Mouse (Mus musculus) mouse embryonic stem cell (cell line): ENCODE results near the gene Nol10.

ENCODE experiments used
- in situ Hi-C, 2 experiments: fragments of 300-500 bp; cut with MboI; formaldehyde crosslinking; loops; 1 replicate in 1 of 2; 3 replicates in 1 of 2; pipeline ENCODE4 v1.14.3; 2019 to 2020; ENCODE audit warnings: low sequenced_read_pairs in 2 of 2, low pct_unique_long_range_greater_than_20kb in 1 of 2, mixed read lengths in 1 of 2; ENCODE audit not compliant: unreplicated experiment in 1 of 2

Gene Nol10

GRCm38 (mm10) chr12:17390510-17390909 lies 42.3 kb downstream of the Nol10 start:
- in situ Hi-C loops: no loop called here

GRCm38 (mm10) chr12:17393148-17393547 lies 44.9 kb downstream of the Nol10 start:
- in situ Hi-C loops: no loop called here

- in situ Hi-C loops: no loop called here
These were observed 48.9 kb downstream of the Nol10 start for GRCm38 (mm10) chr12:17397150-17397549.

- in situ Hi-C loops: no loop called here
These were observed 53.2 kb downstream of the Nol10 start for GRCm38 (mm10) chr12:17401419-17401818.

- in situ Hi-C loops: no loop called here
These were observed 53.9 kb downstream of the Nol10 start for GRCm38 (mm10) chr12:17402116-17402515.

- in situ Hi-C loops: no loop called here
These were observed 55.7 kb downstream of the Nol10 start for GRCm38 (mm10) chr12:17403998-17404397.

GRCm38 (mm10) chr12:17406825-17407224 lies 58.6 kb downstream of the Nol10 start:
- in situ Hi-C loops: no loop called here

GRCm38 (mm10) chr12:17408312-17408711 lies 60.1 kb downstream of the Nol10 start:
- in situ Hi-C loops: no loop called here

GRCm38 (mm10) chr12:17411242-17411641 lies 63.0 kb downstream of the Nol10 start:
- in situ Hi-C loops: no loop called here

- in situ Hi-C loops: no loop called here
These were observed 63.7 kb downstream of the Nol10 start for GRCm38 (mm10) chr12:17411797-17412526.

GRCm38 (mm10) chr12:17414734-17415133 lies 66.5 kb downstream of the Nol10 start:
- in situ Hi-C loops: no loop called here

GRCm38 (mm10) chr12:17420168-17420810 lies 72.0 kb downstream of the Nol10 start:
- in situ Hi-C loops: no loop called here

- in situ Hi-C loops: no loop called here
These were observed 77.3 kb downstream of the Nol10 start for GRCm38 (mm10) chr12:17425254-17426169.

GRCm38 (mm10) chr12:17426735-17427134 lies 78.5 kb downstream of the Nol10 start:
- in situ Hi-C loops: no loop called here

- in situ Hi-C loops: no loop called here
These were observed 82.3 kb downstream of the Nol10 start for GRCm38 (mm10) chr12:17430578-17430977.

- in situ Hi-C loops: no loop called here
These were observed 82.9 kb downstream of the Nol10 start for GRCm38 (mm10) chr12:17431166-17431565.

GRCm38 (mm10) chr12:17431812-17432332 lies 83.6 kb downstream of the Nol10 start:
- in situ Hi-C loops: no loop called here

GRCm38 (mm10) chr12:17433712-17434111 lies 85.5 kb downstream of the Nol10 start:
- in situ Hi-C loops: no loop called here

GRCm38 (mm10) chr12:17436471-17436870 lies 88.2 kb downstream of the Nol10 start:
- in situ Hi-C loops: no loop called here
